Mouse (Mus musculus): Measurements from ENCODE around the gene Mccc1. TPM values are rescaled to one million over a fixed set of nuclear protein-coding genes. Genes with fewer than 3 reads are reported as not detected.

Mccc1 gene
- polyA plus RNA-seq, 1 experiment from 2014 or later = 27.4 TPM

DNA sequence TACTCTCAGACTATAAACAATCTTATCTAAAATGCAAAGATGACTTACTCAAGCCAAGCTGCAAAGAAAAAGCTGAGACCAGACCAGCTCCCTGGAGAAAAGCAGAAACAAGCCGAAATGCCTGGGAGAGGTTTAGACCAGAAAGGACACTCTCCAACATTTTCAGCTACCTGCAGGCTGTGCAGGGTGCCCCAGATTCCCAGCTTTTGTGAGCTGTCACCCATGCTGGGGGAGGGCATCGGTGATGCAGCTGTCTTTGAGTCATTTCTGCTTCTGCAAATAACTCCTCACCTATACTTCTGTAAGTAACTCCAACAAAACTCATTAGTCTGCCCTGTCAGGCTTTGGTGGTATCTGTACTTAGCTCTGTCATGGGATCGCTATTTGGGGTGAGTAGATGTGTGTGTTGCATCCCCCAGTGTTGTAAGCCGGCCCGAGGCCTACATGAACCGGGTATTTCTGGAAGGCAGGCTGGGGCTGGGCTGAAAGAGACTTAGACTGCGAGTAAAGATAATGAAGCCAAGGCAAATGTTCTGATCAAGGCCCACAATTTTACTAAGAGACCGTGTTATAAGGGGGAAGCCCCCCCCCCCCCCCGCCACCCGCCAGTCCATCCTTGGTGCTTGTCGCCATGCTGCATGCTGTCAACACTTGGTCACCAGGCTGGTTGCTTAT, 45.4 kb downstream of the Mccc1 start:
- no peak overlapping the region for H3K9ac ChIP-seq (ENCODE audit: low read depth, low read length)
- H3K27me3 ChIP-seq (ENCODE audit: control insufficient read depth, insufficient read depth, low read depth, low read length) = no peaks in the 10 kb centered on the region
- no peak overlapping the region for H3K27ac ChIP-seq (ENCODE audit: low read length)
- H3K9me3 ChIP-seq (replicated peaks; ENCODE audit: control insufficient read depth, low read length, poor library complexity, severe bottlenecking) = no peaks in the 10 kb centered on the region
- WGBS = 94% methylated on average over 10 of the region's 11 CpGs
- H3K4me1 ChIP-seq (ENCODE audit: control insufficient read depth, insufficient read depth, low read length) = no peaks in the 10 kb centered on the region
- H3K4me3 ChIP-seq (ENCODE audit: low read depth, low read length) = no peak overlapping the region
- 0 out of 2 replicates have a peak, but pooled peaks cover 3% of the 10 kb centered on the region for H3K36me3 ChIP-seq (ENCODE audit: control insufficient read depth, insufficient read depth, low read length)
- ATAC-seq = no peak
- H3K4me2 ChIP-seq (ENCODE audit: low read length) = no peak overlapping the region

DNA sequence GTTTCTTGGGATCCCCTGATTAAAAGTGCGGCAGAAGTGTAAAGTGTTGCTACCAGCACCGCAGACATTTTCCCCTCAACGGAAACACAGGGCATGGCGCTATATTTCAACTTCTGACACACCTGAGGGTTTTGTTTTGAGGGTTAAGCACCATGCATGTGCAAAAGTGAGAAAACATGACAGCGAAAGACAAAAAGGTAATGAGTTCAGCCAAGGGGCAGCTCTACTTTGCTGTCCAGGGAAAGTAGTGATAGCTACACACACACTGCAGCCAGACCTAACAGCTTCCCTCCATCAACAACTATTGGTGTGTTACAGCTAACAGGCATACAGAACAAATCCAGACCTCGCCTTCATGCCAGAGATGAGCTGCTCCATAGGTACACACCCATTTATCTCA, 46.7 kb downstream of the Mccc1 start:
- ATAC-seq = no peak
- Histone ChIP-seq H3K36me3 (ENCODE audit: control insufficient read depth, insufficient read depth, low read length) (no peaks in the 10 kb centered on the region), H3K27me3 (ENCODE audit: control insufficient read depth, insufficient read depth, low read depth, low read length) (no peaks in the 10 kb centered on the region), H3K4me2 (ENCODE audit: low read length) (no peak overlapping the region), H3K27ac (ENCODE audit: low read length) (no peak overlapping the region), H3K4me3 (ENCODE audit: low read depth, low read length) (no peak overlapping the region), H3K9me3 (replicated peaks; ENCODE audit: control insufficient read depth, low read length, poor library complexity, severe bottlenecking) (no peaks in the 10 kb centered on the region), H3K9ac (ENCODE audit: low read depth, low read length) (no peak overlapping the region), H3K4me1 (ENCODE audit: control insufficient read depth, insufficient read depth, low read length) (no peaks in the 10 kb centered on the region)
- WGBS = 91% methylated on average over 6 of the region's 6 CpGs

DNA sequence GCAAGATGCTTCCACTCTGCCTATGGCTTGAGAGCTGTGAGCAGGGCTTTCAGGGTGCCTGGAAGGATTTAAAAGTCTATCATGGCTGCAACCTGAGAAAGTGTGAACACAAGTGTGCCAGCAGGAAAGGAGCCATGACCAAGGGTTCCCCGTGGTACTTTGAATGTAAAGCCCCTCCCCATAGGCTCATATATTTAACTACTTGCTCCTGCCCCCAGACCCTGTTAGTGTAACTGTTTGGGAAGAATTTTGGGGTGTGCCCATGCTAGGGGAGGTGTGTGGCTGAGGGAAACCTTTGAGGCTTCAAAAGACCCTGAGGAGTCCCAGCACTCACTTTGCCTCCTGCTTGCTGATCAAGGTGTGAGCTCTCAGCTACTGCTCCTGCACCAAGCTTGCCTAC, 47.3 kb downstream of the Mccc1 start:
- 82% methylated on average over 1 of the region's 1 CpGs for WGBS
- H3K4me2 ChIP-seq (ENCODE audit: low read length) = no peak overlapping the region
- H3K4me1 ChIP-seq (ENCODE audit: control insufficient read depth, insufficient read depth, low read length) = no peaks in the 10 kb centered on the region
- H3K9me3 ChIP-seq (replicated peaks; ENCODE audit: control insufficient read depth, low read length, poor library complexity, severe bottlenecking) = no peaks in the 10 kb centered on the region
- H3K4me3 ChIP-seq (ENCODE audit: low read depth, low read length) = no peak overlapping the region
- H3K9ac ChIP-seq (ENCODE audit: low read depth, low read length) = no peak overlapping the region
- H3K27me3 ChIP-seq (ENCODE audit: control insufficient read depth, insufficient read depth, low read depth, low read length) = no peaks in the 10 kb centered on the region
- ATAC-seq = no peak
- H3K27ac ChIP-seq (ENCODE audit: low read length) = no peak overlapping the region
- H3K36me3 ChIP-seq (ENCODE audit: control insufficient read depth, insufficient read depth, low read length) = no peaks in the 10 kb centered on the region

DNA sequence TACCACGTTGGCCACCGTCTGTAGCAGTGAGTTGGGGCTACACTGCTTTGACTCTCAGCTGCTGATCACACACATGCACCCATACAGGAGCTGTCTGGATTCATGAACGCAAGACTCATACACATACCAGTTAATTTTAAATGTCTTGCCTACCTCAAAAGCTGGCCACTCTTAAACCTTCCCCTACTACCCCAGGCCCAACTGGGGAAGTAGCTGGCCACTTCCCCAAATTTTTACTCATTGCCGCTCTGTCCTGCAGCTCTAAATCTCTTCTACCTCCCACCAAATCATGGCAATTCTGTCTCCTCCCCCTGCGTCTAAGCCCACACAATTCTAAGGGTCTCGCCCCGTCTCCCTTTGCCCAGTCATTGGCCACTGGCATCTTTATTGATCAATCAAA, 52.3 kb downstream of the Mccc1 start:
- WGBS = 91% methylated on average over 7 of the region's 7 CpGs
- H3K9ac ChIP-seq (ENCODE audit: low read depth, low read length) = no peak overlapping the region
- no peak overlapping the region for H3K4me3 ChIP-seq (ENCODE audit: low read depth, low read length)
- H3K4me2 ChIP-seq (ENCODE audit: low read length) = no peak overlapping the region
- no peaks in the 10 kb centered on the region for H3K4me1 ChIP-seq (ENCODE audit: control insufficient read depth, insufficient read depth, low read length)
- no peaks in the 10 kb centered on the region for H3K36me3 ChIP-seq (ENCODE audit: control insufficient read depth, insufficient read depth, low read length)
- no peaks in the 10 kb centered on the region for H3K9me3 ChIP-seq (replicated peaks; ENCODE audit: control insufficient read depth, low read length, poor library complexity, severe bottlenecking)
- no peaks in the 10 kb centered on the region for H3K27me3 ChIP-seq (ENCODE audit: control insufficient read depth, insufficient read depth, low read depth, low read length)
- ATAC-seq = no peak
- no peak overlapping the region for H3K27ac ChIP-seq (ENCODE audit: low read length)

DNA sequence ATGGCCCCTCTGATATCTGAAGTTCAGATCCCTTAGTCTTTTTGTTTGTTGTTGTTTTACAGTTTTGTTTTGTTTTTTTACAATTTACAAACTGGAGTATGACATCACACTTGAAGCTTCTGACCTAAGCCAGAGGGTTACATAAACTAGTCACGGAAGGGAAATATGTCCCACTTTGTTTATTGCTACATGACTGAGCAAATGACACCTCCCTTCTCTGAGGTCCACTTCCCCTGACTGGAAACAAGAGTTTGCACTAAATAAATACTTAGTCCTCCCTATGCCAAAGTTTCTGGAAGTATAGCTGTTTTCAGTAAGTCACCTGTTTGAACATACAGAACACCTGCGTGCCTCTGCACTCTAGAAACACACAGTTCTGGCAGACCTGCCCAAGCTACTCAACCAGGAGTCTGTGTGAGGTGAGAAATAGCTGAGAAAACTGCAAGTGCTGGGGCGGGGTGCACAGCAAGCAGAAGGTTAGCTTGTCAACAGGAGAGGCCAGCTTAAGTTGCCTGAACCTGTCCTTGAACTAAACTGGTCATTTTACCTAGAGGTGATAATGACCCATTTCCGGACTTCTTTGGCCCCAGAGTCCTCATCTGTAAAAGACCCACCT, 59.9 kb downstream of the Mccc1 start:
- Histone ChIP-seq H3K4me2 (ENCODE audit: low read length) (no peak overlapping the region), H3K9me3 (replicated peaks; ENCODE audit: control insufficient read depth, low read length, poor library complexity, severe bottlenecking) (no peaks in the 10 kb centered on the region), H3K4me3 (ENCODE audit: low read depth, low read length) (no peak overlapping the region), H3K36me3 (ENCODE audit: control insufficient read depth, insufficient read depth, low read length) (no peaks in the 10 kb centered on the region), H3K27ac (ENCODE audit: low read length) (no peak overlapping the region), H3K27me3 (ENCODE audit: control insufficient read depth, insufficient read depth, low read depth, low read length) (no peaks in the 10 kb centered on the region), H3K9ac (ENCODE audit: low read depth, low read length) (no peak overlapping the region), H3K4me1 (ENCODE audit: control insufficient read depth, insufficient read depth, low read length) (no peaks in the 10 kb centered on the region)
- WGBS = 90% methylated on average over 4 of the region's 4 CpGs
- ATAC-seq = no peak

DNA sequence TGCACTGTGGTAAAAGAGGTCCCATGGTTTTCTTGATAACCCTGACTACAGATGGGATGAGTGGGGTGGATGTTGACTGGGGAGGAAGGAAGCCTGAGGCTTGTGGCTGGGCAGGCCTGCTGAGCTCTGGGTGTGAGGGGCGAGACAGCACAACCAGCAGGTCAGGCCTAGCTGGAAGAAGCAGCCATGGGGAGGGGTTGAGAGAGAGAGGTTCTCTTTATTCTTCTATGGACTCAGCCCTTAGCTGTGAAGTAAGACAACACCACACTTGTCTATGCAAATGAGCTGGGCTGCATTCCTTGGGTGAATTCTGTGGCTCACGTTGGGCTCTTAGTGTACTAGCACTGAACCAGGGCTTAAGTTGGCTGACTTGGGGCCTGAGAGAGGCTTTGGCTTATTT, 60.4 kb downstream of the Mccc1 start:
- H3K27ac ChIP-seq (ENCODE audit: low read length) = no peak overlapping the region
- H3K9me3 ChIP-seq (replicated peaks; ENCODE audit: control insufficient read depth, low read length, poor library complexity, severe bottlenecking) = no peaks in the 10 kb centered on the region
- ATAC-seq = no peak
- no peaks in the 10 kb centered on the region for H3K27me3 ChIP-seq (ENCODE audit: control insufficient read depth, insufficient read depth, low read depth, low read length)
- 44% methylated on average over 2 of the region's 2 CpGs for WGBS
- H3K36me3 ChIP-seq (ENCODE audit: control insufficient read depth, insufficient read depth, low read length) = no peaks in the 10 kb centered on the region
- no peak overlapping the region for H3K4me3 ChIP-seq (ENCODE audit: low read depth, low read length)
- no peak overlapping the region for H3K9ac ChIP-seq (ENCODE audit: low read depth, low read length)
- no peak overlapping the region for H3K4me2 ChIP-seq (ENCODE audit: low read length)
- H3K4me1 ChIP-seq (ENCODE audit: control insufficient read depth, insufficient read depth, low read length) = no peaks in the 10 kb centered on the region

DNA sequence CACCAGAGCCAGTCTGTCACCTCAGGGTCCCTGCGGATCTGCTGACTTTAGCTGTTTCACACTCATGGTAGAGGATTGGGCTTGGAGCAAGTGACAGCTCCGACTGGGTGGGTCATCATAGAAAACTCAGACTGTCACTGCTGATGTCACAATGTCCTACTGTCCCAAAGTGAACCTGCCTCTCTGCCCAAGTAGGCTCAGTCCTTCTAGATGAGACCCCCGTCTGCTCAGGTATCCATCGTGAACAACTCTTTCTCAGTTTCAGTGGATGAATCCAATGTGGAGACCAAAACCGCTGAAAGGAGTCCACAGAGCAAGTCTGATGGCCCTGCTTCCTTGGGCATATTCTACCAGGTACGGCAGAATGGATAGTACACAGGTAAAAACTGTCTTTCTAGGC, 63.1 kb downstream of the Mccc1 start, which contains the start of gene Dcun1d1:
Gene Dcun1d1 (minus strand): TSS at position 101 of the 400 bp plus-strand sequence.
- no peaks in the 10 kb centered on the region for H3K27me3 ChIP-seq (ENCODE audit: control insufficient read depth, insufficient read depth, low read depth, low read length)
- 91% methylated on average over 6 of the region's 6 CpGs for WGBS
- peaks cover 10% of the 10 kb centered on the region for H3K4me1 ChIP-seq (ENCODE audit: control insufficient read depth, insufficient read depth, low read length)
- no peak within 1 kb of the TSS for H3K27ac ChIP-seq (ENCODE audit: low read length)
- no peak within 1 kb of the TSS for H3K4me2 ChIP-seq (ENCODE audit: low read length)
- no peaks in the 10 kb centered on the region for H3K9me3 ChIP-seq (replicated peaks; ENCODE audit: control insufficient read depth, low read length, poor library complexity, severe bottlenecking)
- no peak for ATAC-seq
- no peak within 1 kb of the TSS for H3K9ac ChIP-seq (ENCODE audit: low read depth, low read length)
- H3K4me3 ChIP-seq (ENCODE audit: low read depth, low read length) = no peak within 1 kb of the TSS
- no peaks in the 10 kb centered on the region for H3K36me3 ChIP-seq (ENCODE audit: control insufficient read depth, insufficient read depth, low read length)

DNA sequence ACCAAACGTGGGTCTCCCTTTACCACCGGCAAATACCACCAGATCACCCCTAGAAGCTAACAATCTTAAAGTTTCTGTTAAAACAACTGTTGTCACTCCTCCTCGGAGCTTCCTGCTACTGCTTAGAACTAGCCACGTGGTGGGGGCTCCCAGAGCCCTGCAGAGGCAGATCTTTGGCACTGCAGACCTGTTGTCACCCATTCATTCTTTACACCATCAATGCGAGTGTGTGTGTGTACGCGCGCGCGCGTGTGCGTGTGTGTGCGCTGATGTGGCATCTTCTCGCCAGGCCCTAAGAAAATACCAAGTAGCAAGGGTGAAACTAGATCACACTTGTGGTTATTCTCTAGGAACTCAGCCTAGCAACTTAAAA, 67.1 kb downstream of the Mccc1 start:
- Histone ChIP-seq H3K9ac (ENCODE audit: low read depth, low read length) (peak overlapping the region; percentile 99), H3K4me2 (ENCODE audit: low read length) (peak overlapping the region; percentile 73), H3K4me1 (ENCODE audit: control insufficient read depth, insufficient read depth, low read length) (peaks cover 26% of the 10 kb centered on the region), H3K4me3 (ENCODE audit: low read depth, low read length) (peak overlapping the region; percentile 97), H3K27ac (ENCODE audit: low read length) (peak overlapping the region; percentile 91), H3K27me3 (ENCODE audit: control insufficient read depth, insufficient read depth, low read depth, low read length) (no peaks in the 10 kb centered on the region), H3K36me3 (ENCODE audit: control insufficient read depth, insufficient read depth, low read length) (no peaks in the 10 kb centered on the region), H3K9me3 (replicated peaks; ENCODE audit: control insufficient read depth, low read length, poor library complexity, severe bottlenecking) (no peaks in the 10 kb centered on the region)
- peak; percentile 74 for ATAC-seq
- under 1% methylated on average over 14 of the region's 14 CpGs for WGBS

DNA sequence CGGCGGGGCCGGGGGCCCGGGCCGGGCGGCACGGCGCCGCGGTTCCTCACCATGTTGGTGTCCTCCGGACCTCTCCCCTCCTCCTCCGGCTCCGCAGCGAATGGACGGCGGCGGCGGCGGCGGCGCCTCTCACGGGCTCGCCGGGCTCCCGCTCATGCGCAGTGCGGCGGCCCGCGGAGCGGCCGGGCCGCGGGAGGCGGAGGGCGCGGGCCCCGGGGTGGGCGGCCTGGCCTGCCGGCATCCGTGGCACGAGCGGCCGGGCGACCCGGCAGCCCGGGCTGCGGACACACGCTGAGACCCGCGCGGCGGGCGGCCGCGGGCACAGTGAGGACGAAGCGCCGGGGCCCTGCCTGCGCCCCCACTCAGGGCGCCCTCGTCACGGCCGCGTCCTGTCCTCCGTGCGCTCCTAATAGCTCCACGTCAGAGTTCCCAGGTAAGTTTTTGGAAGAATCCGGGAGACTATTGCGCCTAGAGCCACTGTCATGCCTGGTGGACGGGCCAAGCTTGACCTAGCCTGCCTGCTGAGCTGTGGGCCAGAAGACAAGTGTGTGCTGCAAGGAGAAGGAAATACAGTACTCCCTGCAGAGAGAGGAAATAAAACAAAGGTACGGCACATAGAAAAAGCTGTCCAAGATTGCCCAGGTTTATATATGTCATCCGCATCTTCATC, 67.6 kb downstream of the Mccc1 start:
- Histone ChIP-seq H3K4me2 (ENCODE audit: low read length) (peak overlapping the region; percentile 73), H3K4me3 (ENCODE audit: low read depth, low read length) (peak overlapping the region; percentile 97), H3K4me1 (ENCODE audit: control insufficient read depth, insufficient read depth, low read length) (peaks cover 26% of the 10 kb centered on the region), H3K27me3 (ENCODE audit: control insufficient read depth, insufficient read depth, low read depth, low read length) (no peaks in the 10 kb centered on the region), H3K36me3 (ENCODE audit: control insufficient read depth, insufficient read depth, low read length) (no peaks in the 10 kb centered on the region), H3K9me3 (replicated peaks; ENCODE audit: control insufficient read depth, low read length, poor library complexity, severe bottlenecking) (no peaks in the 10 kb centered on the region), H3K9ac (ENCODE audit: low read depth, low read length) (peak overlapping the region; percentile 99), H3K27ac (ENCODE audit: low read length) (peak overlapping the region; percentile 91)
- under 1% methylated on average over 48 of the region's 73 CpGs for WGBS
- ATAC-seq = peak; percentile 97
